Mouse (Mus musculus) 3134 (cell line): ENCODE measurements at regions not wholly inside any gene's neighbourhood (a gene's known extent, or its start where the extent isn't known, plus 50 kb on each side); places are given as distances from the start of the nearest gene placed in this dataset.

Source experiments
- DNase-seq: peaks from one replicate; pipeline ENCODE4 v3.0.0-alpha.2; 2011; ENCODE audit warnings: low spot score; ENCODE audit not compliant: insufficient read length; ENCODE audit errors: extremely low read depth

DNA sequence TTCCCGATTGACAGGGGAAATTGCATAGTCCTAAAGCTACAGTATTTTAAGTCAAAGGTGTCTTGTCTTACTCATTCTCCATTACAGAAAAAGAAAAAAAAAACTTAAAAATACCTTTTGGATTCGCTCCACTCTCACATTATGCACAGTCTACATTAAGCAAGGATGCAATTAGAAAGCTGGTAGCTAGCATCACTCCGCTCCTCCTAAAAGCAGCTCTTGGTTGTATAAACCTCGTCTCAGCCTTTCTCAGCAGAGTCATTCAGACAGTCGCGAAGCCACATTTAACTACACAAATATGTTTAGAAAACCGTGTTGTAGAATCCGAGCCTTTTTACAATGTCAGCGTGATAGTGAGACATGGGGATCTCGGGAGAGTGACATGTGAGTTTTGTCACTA is 172.5 kb upstream of the Fat1 start:
- DNase-seq: no peak

DNA sequence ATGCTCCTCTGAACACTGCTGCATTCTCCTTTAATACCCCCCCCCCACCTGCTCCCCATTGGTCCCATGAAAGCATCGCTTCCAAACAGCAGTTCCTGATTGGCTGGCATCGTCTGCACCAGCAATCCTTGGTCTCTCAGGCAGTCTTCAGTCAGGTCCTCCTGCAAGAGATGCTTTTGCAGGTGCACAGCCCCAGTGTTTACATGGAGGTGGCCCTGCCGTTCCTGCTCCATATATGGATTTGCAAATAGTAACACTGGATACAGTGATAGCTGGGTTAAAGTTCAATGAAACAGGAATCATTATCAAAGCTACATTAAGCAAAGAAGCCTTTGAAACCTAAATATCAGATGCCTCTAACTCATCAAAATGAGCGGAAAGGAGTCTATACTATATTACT is 170.1 kb upstream of the Fat1 start:
- DNase-seq: no peak

DNA sequence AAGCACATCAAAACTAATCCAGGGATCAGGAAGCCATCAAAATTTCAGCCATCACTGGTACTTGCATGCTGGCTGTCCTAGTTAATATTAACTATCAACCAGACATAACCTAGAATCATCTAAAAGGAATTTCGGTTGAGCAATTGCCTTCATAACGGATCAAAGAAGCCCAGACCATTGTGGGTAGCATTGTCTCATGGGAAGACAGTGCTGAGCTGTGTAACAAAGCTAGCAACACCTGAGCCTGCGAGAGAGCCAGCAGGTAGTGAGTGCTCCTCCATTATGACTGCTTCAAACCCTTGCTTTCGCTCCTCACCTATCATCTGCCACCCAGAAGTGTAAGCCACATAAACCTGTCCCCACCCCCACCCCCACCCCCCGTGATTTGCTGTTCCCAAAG is 169.6 kb upstream of the Fat1 start:
- no peak for DNase-seq

DNA sequence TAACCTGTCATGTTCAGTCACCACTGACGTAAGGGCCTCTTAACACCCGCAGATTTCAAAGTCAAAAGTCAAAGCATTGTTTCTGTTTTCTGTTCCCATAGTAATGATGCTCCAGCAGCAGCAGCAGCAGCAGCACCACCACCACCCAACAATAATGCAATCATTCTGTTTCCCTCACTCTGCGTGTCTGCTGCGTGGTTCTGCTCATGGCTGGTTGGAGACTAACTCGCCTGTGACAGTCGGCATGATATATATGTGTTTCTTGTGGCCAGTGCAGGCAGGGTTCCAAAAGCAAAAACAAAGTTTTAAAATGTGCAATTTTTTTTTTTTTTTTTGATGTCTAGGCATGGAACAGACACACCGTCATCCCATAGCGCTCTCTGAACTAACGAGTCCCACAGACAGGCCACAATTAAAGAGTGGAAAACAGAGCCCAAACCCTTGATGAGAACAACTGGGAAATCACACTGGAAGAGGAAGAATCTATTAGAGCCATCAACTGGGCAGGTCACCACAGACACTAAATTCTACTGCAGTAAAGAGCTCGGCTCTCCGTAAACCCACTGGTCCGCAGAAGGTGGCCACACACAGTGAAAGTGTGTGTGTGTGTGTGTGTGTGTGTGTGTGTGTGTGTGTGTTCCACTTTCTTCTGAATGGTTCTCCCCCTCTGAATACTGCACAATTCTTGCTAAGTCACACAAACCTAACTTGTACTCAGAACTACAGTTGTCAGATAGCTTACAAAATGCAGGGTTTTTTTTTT is 169.0 kb upstream of the Fat1 start:
- DNase-seq: no peak

GRCm38 (mm10) chr8:44767271-44767670 is 168.0 kb upstream of the Fat1 start:
- no peak for DNase-seq

GRCm38 (mm10) chr8:44779212-44779611 is 156.0 kb upstream of the Fat1 start:
- DNase-seq: no peak

DNA sequence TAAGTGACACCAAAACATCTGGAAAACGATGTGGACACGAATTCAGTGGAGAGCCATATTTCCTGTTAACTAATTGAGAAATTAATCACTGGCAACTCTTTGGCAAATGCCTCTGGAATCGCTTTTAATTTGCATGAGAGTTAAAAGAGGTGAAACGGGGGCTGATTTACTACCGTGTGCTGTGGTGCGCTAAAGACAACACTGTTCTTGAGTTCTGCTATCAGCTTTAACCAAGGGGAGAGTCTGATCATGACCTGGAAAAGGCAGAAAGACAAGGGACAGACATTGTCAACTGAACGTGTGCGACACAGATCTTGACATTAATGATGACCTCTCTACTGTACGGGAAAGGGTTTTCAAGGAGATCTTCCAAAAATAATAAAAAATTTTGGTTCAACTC is 152.8 kb upstream of the Fat1 start:
- DNase-seq: no peak

DNA sequence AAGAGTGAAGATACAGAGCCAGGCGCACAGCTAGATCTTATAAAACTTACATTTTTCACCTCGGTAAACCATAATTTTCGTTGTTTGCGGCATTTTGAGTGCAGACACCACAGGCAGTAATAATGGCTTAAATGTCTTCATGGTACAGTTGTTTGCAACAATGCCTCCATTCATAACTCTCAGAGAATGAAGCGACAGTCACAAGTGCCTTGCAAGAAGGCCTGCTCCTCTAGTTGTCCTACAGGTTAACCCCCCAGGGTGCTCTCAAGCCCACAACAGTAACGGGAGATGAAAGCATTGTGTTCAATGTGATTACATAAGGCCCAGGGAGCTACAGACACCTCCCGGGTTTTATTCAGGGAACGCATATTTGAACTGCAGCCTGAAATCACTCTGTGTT is 150.1 kb upstream of the Fat1 start:
- no peak for DNase-seq

DNA sequence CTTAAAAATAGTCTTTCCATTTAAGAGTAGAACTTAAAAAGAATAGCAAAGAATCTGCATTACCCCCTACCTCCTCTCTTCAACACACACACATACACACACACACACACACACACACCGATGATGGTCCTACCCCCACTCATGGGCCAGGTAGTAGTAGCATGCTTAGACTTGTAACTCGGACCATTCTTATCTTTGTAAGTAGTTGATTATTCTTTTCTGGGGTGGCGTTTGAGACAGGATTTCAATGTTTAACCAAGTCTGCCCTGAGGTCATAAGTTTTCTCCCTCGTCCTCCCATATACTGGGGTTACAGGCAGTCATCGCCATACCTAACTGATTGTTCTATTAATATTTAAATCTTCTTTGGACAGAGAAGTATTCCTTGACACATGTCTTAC is 148.5 kb upstream of the Fat1 start:
- DNase-seq: no peak

GRCm38 (mm10) chr8:44788290-44788689 is 147.0 kb upstream of the Fat1 start:
- DNase-seq: no peak

GRCm38 (mm10) chr8:44799513-44799912 is 135.7 kb upstream of the Fat1 start:
- no peak for DNase-seq

GRCm38 (mm10) chr8:44800827-44801273 is 134.4 kb upstream of the Fat1 start:
- no peak for DNase-seq

- DNase-seq: no peak
Observed at GRCm38 (mm10) chr8:44801604-44802206, 133.5 kb upstream of the Fat1 start.

DNA sequence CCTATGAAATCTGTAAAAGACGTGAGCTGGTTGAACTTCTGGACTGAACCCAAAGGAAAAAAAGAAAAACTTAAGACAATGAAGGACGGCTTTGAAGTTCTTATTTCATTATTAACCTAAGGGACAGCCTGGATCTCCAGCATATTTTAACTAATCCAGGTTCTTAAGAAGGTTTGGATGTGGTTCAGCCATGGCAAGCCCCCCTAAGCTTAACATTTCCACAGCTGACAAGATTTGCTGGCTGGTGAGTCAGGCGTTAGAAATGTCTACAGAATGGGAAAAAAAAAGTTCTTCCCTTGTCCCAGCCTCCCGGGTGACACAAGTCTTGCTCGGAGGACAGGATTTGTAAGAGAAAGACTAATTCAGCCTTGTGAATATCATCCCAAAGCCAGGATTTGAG is 132.9 kb upstream of the Fat1 start:
- peak; percentile 16 for DNase-seq

DNA sequence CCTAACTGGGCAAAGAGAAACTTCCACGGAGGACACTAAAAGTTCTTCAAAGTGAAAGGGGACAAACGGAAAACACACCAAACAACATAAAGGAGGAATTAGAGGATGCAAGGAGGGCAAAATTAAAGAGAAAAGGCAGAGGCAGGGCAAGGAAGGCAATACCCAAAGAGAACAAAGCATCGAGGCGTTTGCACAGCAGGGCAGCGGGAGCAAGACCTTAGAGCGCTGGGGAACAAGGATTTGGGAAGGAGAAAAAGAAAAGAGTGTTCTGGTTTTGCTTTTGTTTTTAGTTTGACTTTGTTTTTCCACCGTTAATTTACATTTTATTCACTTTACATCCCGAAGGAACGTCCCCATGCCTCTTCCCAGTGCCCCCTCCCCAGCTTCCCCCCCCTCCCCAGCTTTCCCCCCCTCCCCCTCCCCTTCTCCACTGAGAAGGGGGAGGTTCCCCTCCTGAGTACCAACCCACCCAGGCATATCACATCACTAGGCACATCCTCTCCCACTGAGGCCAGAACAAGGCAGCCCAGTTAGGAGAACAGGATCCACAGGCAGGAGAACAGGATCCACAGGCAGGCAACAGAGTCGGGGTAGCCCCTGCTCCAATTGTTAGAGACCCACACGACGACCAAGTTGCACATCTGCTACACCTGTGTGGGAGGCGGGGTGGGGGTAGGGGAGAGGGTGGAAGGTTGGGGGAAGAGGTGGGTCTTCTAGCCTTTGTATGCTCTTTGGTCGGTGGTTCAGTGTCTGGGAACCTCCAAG is 130.7 kb upstream of the Fat1 start:
- DNase-seq: no peak

GRCm38 (mm10) chr8:44805179-44805815 is 129.9 kb upstream of the Fat1 start:
- peak; percentile 42 for DNase-seq

- no peak for DNase-seq
Observed at GRCm38 (mm10) chr8:44812360-44812759, 122.9 kb upstream of the Fat1 start.

GRCm38 (mm10) chr8:44817532-44818157 is 117.6 kb upstream of the Fat1 start:
- no peak for DNase-seq

DNA sequence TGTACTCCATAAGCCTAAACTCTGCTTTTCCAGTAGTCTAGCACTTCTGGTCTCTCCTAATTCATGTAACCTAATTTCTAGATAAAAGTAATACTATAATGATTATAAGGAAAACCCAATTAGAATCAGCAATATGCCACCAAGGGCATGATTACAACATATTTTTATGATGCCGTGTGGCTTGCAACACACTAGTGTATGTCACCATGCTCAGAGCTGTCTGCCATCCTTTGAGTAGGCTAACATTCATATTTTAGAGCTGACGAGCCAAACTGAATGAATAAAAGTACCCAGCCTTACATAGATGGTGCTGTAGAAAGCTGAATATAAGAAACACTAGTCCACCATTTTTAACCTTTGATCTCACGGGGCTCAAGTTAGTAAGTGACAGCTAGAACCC is 116.0 kb upstream of the Fat1 start:
- no peak for DNase-seq

DNA sequence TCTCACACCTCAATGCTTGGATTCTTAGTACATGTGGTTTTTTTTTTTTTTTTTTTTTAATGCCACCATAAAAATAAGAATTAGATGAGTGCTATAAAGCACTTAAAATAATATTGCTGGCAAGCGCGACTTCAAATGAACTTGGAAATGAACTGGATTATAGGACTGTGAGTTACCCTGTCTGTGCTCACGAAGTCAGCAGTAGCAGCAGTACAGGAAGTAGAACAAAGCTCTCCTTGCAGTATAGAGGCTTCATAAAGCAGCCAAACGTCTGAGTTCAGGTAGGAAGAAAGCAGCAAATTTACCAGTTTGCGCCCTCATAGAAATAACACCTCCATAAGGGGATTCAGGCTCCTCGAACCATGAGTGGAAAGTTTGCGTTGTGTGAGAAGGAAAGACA is 115.6 kb upstream of the Fat1 start:
- no peak for DNase-seq
